Mouse (Mus musculus) right cerebral cortex, postnatal 25 days (tissue): ENCODE results near the gene Prex1.
"Not testable (repeated sequence)": the region's sequence is repeated elsewhere in the genome, so short reads cannot be mapped to it uniquely, and the experiment has no call there.

ENCODE experiments used
- DNase-seq: peaks from one replicate; pipeline ENCODE4 v3.0.0; 2022

Prex1 gene

DNA sequence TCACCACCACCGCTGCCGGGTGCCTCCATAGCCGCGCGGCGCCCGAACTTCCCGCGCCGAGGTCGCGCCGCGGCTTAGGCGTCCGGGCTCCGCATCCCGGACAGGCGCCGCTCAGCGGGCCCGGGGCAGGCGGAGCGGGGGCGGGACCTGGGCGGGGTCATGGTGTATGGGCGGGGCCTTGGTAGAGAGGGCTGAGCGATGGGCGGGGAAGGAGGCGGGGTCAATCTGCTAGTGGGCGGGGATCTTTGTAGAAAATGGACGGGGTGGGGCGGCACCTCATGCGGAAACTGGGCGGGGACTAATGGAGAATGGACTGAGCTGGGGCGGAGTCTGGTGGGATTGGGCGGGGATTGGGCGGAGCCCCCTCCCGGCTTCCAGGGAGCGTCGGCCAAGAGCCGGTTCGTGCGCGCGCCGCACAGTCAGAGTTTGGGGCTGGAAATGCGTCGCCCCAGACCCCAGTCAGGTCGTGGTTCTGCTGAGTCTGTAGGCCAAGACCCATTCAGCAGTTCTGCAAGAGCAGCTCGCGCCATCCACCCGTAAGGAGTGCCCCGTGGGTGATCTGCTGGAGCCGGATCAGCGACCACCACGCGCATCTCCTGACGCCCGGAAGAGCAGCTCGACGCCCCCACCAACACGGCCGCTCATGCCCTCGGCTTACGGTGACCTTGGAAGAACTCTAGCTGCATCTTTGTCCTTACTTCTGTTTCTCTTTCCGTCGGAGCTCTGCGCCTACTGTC lies at the start of gene Prex1:
TSS of gene Prex1 (minus strand) at position 143 of the 737 bp plus-strand sequence.
- peak; percentile 95 for DNase-seq

DNA sequence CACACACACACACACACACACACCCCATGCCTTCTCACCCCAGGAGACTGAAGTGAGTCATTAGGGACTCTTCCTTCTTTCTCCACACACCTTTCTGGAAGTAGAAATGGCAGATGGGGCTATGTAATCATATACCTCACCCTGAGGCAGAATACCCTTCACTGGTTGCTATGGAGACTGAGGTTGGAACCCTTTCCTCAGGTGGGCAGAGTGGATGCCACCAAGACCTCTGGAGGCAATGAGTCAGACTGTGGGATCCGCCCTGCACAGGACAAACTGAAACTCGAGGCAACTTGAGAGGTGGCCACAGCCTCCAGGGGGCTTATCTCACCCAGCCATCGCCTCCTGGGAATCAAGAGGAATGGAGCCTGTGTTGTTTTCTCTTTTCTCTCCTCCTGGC lies 44.3 kb upstream of the Prex1 start:
- no peak for DNase-seq

DNA sequence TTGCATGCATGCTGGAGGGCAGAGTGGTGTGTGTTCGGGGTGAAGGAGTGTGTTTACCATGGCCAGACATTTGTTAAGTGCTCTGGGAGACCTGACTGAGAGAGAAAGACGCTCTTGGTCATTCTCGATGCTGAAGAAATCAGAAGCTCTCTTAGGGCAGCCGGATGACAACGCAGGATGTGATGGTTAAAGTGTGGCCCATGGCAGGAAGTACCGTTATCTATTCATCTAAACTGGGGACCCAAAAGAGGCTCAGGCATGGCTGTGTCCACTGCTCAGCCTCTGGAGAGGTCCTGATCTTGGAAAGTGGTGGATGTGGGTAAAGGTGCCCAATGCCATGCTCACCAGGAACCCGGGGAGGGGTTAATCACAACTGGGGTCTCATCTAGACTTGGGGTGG lies 41.1 kb upstream of the Prex1 start:
- no peak for DNase-seq

DNA sequence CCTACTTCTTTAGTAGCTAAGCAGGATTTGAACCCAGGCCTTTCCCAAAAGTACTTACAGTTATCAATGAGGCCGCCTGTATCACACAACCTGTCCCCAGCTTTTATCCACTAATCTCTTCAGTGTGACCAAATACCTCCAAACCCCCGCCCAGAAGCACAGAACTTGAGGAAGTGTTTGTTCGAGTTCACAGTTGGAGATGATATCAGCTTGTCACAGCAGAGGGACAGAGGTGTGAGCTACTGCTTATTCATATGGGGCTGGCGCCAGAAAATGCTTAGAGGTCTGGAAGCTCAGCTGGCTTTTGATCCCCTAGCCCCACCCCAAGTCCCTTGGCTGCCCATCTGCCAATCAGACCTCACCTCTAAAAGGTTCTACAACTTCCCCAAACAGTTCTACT lies 40.6 kb upstream of the Prex1 start:
- DNase-seq: no peak

DNA sequence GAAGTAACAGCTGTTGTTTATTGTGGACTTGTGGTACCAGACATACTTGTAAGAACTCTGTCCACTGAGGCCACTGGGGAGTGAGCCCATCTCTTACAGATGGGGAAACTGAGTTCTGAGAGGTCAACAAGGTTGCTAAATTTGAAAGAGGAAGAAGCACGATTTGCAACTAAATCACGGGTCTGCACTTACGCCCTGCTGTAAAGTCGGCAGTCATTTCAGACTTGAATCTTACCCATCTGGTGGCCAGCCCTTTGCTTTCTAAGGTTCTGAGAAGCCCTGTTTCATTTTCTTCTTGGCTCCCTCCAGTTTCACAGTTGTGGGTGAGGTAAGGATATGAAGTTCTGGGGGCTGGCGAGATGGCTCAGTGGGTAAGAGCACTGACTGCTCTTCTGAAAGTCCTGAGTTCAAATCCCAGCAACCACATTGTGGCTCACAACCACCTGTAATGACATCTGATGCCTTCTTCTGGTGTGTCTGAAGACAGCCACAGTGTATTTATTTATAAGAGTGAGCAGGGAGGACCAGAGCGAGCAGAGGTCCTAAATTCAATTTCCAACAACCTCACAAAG lies 37.1 kb upstream of the Prex1 start:
- no peak for DNase-seq

DNA sequence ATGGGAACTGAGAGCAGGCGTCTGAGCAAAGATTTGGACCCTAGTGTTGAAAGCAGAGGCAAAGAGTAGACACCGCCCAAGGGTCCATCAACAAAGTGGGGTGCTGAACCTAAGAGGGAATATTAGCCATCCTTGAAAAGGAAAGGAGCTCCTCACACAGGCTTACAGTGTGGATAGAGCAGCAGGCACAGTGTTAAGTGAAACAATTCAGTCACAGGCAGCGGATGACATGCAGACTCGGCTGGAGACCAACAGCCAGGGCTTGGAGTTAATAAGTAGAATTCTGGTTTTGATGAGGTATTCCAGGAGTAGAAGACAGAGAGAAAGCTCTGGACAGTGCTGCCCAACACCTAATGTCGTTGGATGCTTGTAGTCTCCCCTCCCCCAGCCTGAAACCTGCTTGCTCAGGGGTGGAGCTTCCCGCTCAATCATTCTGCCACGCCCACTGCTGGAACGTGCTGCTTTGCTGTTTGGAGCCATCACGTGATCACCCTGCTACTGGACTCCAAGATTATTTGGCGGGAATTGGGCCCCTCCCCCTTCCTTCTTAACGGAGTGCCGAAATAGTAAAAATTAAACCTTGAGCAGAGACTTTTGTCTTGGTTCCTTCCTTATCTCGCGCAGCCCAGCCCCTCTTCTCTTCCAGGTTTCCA lies 32.8 kb upstream of the Prex1 start:
- DNase-seq: not testable (repeated sequence)

DNA sequence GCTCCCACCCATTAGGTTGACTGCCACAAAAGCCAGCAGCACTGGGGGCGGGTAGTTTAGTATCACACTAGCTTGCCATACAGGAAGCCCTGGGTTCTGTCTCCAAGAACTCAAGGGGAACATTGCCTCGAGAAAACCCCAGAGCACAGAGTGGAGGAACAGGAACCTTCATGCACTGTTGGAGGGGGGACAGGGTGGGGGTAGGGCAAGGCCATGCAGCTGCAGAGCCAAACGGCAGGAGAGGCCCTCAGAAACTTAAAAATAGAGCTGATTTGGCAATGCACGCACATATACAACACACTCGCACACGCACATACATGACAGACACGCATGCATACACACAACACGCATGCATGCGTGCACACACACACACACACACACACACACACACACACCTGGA lies 32.2 kb upstream of the Prex1 start:
- DNase-seq: no peak

DNA sequence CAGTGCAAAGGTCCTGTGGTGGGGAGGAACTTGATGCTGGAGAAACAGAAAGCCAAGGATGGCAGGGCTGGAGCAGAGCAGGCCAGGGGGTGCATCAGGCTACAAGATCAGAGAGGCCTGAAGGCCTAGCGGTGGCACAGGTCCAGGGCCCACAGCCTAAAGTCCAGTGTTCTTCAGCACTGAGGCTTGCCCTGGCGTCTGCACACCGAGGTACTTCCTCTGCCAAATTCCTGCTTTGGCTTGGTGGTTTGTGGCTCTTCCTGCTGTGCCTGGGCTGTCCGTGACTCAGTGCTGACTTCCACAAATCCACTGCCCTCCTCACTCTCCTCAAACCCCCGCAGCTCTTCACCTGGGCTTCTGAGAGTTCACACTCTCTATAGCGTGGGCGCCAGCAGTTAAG lies 30.8 kb upstream of the Prex1 start:
- DNase-seq: no peak

DNA sequence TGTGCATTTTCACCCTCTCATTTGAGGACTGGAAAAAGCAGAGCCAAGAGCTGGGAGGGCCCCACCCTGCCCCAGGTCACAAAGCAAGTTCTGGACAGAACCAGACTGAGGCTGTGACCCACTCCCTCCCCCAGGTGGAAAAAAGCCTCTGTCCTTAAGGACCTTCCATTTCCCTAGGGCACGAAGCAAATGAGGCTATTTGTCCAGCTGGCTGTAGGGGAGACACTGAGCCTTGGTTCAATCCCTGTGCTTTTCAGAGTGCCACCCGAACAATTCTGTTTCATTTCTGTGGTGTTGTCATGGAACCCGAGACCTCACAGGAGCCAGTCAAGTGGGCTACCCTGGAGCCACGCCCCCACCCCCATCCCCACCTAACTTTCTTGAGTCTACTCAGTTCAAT lies 29.9 kb upstream of the Prex1 start:
- DNase-seq: no peak

DNA sequence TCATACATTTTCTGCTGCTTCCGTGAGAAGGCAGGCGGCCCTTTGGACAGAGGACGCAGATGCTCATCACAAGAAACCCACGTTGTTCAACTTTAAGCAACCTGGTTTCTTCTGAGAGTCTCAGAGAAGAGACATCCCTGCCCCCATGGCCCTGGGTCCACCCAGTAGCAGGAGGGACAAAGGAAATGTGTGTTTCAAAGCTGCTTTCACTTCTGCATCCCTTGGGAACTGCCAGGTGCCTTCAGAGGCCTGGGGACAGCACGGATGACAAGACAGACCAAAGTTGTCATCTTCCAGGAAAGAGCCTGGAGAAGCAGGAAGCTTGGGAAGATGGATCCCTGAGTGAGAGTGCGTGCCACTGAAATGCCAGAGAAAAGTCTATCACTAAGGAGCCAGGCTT lies 27.8 kb upstream of the Prex1 start:
- no peak for DNase-seq

DNA sequence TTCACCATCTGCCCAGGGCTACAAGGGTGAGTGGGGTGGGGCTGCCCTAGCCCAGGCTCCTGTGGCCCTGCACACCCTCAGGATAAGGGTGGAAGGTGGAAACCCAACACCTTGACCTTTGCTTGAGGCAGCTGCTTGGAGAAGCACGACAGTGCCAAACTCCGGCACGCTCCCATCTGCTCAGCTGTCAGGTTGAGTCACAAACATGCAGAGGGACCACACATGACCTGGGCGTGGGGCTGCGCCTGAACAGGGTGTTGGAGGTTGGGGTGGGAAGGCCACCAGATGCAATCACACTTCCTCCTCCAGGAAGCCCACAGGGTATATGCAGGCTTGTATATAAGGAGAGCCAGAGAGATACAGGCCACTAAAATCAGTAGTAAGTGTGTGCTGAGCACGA lies 26.8 kb upstream of the Prex1 start:
- DNase-seq: no peak

DNA sequence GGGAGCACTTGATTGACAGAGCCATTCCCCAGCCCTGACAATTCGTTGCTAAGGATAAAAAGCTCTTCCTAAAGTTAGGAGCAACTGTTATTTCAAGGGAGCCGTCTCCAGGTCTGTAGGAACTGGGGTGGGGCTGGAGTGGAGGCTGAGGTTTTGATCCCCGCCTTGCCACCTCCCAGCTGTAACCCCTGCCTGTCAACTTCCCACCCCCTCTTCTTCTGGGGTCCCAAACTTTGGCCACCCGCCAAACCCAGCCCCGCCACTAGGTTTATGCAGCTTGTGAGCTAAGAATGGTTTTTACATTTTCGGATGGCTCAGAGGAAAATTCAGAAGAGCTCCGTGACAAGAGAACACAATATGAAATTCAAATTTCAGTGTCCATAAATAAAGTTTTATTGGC lies 23.7 kb upstream of the Prex1 start:
- DNase-seq: no peak

DNA sequence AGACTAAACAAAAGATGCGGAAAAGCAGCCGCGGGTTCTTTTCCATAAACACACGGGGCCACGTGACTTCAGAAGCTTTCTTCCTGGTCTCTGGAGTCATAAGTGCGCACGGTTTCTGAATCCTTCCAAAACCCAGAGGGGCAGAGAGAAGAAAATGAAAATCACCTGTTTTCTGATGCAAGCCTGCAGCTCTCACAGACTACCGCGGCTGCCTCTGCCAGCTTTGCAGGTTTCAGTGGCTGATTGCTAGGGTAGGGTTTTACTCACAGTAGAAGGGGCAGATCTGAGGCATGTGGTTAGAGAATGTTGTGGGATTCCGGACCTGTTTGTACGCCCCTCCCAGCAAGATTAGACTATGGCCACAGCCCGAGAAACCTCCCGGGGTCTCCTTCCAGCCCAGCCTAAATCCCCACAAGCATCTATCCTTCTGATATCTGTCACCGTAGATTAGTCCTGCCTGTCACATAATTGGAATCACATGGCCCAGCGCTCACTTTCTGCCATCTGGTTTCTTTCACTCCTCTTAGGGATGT lies 21.9 kb upstream of the Prex1 start:
- no peak for DNase-seq

DNA sequence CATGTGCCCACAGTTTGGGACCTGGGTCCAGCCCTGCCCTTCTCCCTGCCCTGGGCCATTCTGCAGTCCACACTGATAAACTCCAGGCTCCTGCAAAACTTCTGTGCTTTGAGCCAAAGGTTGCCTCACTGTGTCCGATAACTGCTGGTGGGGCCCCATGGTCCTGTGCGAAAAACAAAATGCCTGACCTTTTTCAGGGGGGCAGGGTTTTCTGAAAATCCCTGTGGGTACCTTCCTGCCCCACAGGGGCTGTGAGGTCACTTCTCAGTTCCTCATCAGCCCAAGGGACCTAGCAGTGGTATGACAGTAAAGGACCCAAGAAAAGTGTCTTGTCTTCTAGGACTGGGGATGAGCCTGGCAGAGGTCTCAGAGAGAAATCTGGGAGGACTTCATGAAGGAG lies 19.2 kb upstream of the Prex1 start:
- DNase-seq: no peak

DNA sequence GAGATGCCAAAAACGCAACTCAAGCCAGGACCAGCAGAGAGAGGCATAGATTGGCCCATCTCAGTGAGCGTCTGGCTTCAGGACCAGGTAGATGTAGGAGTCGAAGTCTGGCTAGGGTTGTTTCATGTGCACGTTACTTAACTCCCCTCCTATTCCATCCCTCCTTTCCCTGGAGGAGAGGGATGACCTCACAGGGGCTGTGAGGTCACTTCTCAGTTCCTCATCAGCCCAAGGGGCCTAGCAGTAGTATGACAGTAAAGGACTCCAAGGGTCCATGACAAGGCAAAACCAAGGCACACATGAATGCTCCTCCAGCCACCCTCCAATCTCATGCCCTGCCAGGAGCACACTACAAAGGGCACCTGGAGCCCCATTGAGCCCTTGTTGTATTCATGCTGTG lies 18.5 kb upstream of the Prex1 start:
- no peak for DNase-seq

DNA sequence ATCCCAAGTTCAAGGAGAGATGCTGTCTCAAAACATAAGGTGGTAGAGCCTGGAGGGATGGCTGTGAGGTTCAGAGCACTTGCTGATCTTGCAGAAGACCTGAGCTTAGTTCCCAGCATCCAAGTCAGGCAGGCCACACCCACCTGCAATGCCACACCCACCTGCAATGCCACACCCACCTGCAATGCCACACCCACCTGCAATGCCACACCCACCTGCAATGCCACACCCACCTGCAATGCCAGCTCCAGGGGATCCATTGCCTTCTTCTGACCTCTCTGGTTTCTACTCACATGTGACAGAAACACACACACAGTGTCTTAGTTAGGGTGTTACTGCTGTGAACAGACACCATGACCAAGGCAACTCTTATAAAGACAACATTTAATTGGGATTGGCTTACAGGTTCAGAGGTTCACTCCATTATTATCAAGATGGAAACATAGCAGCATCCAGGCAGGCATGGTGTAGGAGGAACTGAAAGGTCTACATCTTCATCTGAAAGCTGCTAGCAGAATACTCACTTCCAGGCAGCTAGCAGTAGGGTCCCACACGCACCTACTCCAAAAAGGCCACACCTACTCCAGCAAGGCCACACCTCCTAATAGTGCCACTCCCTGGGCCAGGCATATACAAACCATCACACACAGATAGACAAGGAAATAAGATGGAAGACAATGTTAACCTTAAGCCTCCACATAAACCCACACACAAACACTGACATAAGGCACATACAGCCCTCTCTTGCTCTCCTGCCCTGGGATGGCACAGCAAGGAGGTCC lies 17.7 kb upstream of the Prex1 start:
- not testable (repeated sequence) for DNase-seq

DNA sequence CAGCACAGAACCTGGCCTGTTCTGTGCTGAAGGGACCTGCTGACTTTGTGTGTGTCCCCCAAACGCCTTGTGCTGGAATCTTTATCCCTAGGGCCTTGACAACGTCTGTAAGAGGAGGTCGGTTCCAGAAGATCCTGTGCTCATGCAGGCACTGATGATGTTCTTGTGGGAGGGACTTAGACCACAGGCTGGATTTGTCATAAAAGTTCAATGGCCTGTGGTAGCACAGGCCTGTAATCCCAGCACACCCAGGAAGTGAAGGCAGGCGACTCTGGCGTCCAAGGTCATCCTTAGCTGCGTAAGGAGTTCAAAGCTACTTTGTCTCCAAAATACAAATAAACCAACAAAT lies 16.9 kb upstream of the Prex1 start:
- no peak for DNase-seq

DNA sequence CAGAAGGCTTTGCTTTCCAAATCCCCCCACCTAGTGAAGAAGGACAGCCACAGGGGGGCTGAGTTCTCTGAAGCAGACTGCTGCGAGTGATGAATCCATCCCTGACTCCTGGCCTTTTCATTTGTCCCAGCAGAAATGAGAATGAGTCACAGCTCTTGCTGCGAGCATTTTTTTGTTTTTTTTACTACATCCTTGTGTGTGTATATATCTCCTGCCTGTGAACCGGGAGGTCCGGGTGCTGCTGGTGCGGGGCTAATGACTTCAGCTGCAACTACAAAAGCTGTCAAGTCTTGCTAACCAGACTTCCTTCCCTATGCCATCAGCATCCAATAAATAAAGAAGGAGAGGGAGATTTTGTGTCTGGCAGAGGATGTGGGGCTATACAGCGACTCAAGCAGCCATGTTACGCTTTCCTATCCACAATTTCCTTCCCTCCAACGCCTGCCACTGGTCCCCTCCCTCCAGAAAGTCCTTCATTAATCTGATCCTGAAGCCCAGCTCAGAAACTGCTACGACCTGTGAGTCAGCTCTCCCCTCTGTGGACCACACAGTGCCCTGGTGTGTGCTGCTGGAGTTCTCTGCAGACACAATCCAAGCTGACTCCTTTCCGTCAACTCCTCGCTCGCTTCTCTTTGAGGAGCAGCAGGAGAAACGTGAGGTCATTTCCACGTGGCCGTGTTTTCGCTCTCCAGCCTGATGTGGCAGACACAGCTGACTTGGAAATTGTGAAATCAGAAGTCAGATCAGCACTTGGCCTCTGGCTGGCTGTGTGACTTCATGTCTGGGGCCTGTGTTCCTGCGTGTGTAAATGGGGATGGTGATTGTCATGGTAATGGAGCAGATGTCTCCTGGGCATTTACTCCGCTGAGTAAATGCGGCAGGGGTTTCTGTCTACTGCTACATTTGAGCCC lies 16.3 kb upstream of the Prex1 start:
- no peak for DNase-seq

DNA sequence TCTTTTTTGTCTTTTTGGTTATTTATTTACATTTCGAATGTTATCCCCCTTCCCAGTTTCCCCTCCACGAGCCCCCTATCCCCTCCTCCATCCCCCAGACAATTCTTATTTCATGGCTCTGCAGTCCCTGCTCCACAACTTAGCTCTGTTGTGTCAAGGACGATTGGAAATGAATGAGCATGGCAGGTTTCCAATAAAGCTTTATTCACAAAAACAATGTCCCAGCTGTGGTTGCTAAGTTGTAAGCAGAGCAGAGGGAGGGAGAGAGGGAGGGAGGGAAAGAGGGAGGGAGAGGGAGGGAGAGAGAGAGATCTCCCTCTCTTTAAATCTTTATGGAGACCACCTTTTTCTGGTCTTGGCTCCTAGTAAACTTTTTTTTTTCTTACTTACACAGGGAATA lies 15.4 kb upstream of the Prex1 start:
- no peak for DNase-seq

DNA sequence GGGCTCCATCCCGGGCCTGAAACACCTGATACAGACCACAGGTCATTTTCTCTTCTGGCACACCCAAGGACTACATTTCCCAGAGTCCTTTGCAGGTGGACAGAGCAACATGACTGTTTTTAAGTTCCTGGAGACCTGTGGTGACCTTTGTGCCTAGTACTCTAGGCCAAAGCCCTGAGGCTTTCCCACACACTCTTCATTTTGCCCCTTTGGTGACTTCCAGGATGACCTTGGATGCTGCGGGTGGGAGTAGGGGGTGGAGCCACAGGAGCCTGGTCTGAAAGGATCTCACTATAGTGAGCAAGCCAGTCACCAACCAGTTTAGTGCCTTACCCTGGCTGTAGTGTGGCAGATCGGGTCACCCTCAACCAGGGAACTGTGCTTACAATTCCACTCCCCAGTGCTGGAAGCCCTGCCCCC lies 14.6 kb upstream of the Prex1 start:
- no peak for DNase-seq

DNA sequence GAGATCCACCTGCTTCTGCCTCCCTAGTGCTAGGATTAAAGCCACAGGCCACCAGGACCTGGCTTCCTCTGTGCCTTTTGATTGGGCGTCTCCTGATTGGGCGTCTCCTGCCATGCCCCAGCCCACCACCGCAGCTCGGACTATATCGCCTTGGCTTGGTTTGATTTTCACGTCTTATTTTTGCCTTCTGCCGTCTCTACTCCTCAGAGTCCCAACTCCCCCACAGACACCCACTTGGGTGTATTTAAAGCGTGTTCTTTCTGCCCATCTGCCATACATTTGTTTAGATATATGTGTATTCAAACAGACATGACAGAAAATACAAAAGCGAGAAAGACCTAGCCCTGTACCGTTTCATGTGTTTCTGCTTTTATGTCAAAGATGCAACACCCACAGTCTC lies 14.2 kb upstream of the Prex1 start:
- peak; percentile 70 for DNase-seq

DNA sequence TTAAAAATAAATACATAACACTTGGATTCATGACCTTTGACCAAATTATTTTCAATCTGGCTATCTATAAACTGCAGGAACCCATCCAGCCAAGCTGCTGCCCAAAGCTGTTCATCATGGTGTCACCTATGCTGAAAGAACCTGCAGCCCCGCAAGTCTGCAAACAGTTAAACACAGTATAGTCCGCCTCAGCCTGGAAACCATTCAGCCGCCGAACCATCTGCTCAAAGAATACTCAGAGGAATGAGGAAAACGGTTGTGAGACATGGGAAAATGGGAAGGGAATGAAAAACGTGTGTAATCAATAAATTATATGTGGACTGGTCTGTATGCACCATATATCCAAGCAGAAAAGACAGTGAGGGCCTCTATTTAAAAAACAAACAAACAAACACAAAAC lies 13.3 kb upstream of the Prex1 start:
- DNase-seq: no peak

DNA sequence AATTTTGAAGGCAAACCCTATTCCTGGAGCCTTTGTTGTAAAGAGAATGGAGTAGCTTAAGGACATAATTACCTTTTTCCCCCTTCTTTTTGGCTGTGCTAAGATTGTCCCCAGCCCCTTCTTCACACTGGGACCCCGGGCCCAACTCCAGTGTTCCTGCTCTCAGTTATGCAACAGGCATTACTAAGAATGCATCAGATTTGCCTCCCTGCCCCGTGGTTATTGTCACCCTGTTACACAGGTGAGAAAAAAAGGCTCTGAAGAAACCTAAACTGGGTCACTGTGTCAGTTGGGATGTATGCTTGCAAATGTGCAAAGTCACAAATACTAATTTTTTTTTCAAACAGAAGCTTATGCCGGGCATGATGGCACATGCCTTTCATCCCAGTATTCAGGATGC lies 6.8 kb upstream of the Prex1 start:
- no peak for DNase-seq
